Mouse (Mus musculus): ENCODE measurements at regions not wholly inside any gene's neighbourhood (a gene's known extent, or its start where the extent isn't known, plus 50 kb on each side); places are given as distances from the start of the nearest gene placed in this dataset.

DNA sequence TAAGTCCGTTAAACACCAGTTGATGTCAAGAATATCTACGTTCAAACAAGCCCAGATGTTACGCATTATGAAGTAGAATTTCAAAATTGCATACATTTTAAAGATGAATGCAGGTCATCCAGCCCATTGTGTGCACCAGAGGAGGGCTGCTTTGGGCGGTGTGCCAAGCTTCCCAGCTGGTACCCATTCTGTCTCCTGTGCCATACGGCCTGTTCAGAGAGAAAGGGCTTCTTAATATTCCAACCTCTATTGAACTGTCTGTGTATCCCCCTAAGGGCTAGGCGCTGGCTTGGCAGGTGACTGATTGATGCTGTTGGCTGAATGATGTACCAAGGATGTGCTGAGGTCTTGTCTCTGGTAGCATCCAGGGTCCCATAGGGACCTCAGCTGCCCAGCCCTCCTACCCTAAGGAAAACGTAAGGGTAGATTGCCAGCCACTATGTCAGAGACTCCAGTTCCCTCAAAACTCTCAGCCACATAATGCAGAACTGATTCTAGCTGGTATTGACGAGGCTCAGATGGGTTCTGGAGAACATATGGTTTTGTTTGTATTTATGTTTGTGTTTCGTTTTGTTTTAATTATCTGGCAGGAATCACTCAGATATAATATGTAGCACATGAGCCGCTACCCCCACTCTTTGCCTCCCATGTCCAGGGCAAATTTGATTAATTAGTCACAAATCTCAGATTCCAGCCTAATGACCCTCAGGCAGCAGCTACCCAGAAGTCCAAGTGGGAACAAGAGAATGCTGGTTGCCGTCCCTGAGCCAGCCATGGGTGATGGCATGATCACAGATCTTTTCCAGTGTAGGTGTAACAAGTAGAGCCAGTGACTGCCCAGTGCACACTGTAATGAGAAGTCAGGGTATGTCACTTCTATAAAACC lies 212.0 kb upstream of the Usp24 start:
- in situ Hi-C loops (cut with MboI, MseI): no loop called here

DNA sequence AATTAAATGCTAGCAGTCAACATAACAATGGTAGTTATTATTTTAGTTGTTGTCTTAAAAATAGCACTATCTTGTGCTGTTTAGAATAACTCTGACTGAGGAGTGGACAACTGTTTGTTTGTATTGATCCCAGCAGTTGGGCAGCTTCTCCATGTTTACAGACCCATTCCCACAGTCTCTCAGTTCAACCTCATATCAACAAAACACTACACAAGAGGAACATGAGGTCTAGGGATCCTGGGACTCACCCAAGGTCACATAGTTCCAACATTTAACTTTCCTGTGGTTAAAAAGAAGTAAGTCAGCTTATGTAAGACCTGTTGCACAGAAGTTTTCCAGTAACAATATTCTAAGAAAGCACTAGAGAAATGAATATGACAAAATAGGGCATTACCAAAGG lies 203.0 kb upstream of the Usp24 start:
- in situ Hi-C loops (cut with MboI, MseI): no loop called here

DNA sequence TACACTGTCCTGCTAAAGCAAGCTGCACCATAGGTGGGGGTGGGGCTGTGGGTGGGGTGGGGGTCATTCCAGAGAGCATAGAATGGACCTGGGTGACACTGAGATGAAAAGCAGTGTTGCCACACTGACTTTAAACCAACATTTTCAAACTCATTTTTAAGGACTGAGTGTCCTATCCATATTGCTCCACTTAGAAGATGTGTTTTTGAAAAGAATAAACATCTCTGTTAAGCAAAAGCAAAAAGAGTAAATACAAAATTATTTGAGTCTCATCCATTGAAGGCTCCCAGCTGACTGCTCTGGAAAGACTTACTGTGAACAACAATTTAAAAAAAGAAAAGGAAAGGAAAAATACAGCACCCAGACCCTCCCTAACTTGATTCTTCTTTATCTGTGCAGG lies 202.3 kb upstream of the Usp24 start:
- in situ Hi-C loops (cut with MboI, MseI): no loop called here

DNA sequence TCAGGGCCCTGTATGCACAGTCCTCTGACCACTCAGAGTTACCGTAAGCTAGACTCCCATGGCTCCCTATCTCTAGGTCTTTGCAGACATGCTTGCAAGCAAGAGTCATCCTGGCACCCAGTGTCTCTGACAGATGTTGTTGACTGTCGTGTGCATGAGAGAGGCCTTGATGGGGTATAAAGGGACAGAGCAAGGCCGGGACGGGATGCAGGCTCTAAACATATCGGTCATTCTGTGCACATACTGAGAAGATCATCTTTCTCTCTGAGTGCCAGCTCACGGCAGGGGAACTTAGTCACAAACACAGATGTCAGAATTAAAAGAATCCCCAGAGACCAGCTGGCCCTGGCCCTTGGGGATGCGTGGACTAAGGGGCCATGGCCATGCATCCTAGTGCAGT lies 199.4 kb upstream of the Usp24 start:
- in situ Hi-C loops (cut with MboI, MseI): no loop called here

DNA sequence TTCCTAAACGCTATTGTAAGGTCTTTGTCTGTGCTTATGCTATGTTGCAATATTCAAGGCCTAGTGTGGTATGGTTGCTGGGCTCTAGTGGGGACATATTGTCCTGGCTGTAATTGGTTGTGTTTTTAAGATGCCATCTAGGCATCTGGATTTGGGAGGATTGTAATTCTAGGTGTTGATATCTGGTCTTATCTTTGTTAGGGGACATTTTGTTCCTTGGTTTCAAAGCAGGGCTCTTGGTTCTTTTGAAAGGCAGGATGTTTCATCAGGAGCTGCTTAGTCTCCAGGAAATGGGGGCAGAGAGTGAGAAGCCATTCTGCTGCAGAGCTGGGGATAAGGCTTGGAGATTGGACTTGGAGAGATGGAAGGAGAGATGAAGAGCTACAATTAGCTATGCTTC lies 194.7 kb upstream of the Usp24 start:
- in situ Hi-C loops (cut with MboI, MseI): no loop called here

DNA sequence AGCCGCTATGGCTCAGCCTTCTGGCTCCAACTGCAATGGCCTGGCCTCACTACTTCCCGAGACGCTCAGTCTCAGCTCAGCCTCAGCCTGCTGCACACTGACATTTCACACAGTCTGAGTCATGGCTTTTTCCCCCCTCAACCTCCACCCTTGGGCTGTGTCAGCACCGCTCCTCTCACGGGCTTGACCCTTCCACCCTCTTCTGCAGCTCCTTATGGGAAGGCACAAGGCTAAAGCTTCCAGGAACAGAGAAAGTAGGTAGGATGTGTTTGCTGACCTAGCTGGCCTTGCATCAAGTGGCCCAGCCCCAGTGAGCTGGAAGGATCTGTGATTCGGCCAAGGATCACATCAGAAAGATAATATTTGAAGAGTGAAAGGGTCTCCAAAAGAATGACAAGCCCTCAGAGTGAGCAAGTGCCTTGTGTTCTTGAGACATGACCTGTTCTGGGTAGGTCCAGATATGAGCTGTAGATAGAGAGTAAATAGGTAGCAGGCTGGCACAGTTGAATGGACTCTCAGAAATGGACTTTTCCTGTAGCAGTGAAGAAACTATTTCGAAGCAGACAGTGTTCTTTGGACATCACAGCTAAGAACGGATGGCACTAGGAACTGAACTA lies 192.9 kb upstream of the Usp24 start:
- in situ Hi-C loops (cut with MboI, MseI): no loop called here

DNA sequence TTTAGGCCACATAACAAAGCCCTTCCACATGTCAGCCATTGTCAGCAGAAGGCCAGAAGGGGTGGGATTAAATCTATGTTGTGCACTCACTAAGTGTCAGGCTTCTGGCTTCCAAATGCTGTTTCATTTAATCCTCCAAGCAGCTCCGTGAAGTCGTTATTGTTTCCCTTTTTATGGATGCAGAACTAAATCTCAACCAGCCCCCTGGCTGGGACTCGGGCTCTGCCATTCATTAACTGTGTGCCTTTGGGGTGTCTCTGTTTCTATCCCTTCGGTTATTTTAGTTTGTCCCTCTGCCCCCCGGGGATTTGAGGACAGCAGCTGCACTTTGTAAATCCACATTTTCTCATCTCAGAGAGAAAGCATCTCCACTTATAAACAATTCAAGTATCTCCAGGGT lies 188.8 kb upstream of the Usp24 start:
- in situ Hi-C loops (cut with MboI, MseI): no loop called here

DNA sequence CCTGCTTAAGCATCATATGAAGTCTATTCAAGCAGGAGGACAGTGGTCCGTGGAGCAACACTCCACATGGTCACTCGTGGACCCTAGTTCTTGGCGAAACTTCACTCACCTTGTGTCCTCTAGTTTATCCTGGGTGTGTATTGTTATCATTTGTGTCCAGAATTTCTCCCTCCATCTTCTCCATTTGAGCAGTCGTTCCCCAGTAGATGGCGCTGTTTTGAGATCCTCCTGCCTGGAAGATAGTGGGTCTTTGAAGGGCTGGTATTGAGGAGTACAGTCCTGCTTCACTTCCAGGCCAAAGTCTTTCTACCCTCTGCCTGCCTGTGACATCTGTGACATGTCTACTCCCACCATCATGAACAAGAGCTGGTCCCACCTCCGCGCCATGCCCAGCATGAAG lies 188.4 kb upstream of the Usp24 start:
- in situ Hi-C loops (cut with MboI, MseI): no loop called here

DNA sequence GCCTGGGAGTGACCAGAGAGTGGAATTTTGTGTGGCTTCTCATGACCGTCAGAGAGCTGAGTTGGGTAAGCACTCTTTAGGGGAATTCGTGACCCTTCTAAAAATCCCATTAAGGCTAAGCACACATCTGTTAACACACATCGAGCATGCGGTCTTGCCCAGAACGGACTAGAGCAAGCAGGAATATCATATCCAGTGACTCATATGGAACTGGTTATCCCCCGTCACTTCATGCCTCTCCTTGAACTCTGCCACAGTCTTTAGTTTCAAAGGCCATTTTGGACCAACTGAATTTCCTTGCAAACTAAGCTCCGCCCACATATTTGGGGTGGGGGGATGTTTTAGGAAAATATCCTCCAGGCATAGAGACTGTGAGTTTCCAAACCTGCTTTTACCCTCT lies 186.7 kb upstream of the Usp24 start:
- in situ Hi-C loops (cut with MboI, MseI): no loop called here

DNA sequence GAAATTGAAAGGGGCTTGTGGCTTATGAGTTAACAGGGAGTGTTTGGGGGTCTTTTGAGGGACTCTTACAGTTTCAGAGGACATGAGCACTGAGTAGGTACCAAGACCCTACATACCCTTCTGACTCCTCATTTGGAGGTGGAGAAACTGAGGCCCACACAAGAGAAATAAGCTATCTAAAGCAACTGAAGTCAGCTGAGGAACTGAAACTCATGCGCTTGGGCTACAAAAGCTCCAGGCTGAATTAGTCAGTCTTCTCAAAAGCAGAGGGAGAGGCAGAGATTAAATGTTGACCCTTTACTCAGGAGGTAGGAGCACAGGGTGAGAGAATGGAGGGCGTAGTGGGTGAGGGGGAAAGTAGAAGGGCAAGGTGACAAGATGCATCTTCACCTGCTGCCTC lies 186.2 kb upstream of the Usp24 start:
- in situ Hi-C loops (cut with MboI, MseI): no loop called here

DNA sequence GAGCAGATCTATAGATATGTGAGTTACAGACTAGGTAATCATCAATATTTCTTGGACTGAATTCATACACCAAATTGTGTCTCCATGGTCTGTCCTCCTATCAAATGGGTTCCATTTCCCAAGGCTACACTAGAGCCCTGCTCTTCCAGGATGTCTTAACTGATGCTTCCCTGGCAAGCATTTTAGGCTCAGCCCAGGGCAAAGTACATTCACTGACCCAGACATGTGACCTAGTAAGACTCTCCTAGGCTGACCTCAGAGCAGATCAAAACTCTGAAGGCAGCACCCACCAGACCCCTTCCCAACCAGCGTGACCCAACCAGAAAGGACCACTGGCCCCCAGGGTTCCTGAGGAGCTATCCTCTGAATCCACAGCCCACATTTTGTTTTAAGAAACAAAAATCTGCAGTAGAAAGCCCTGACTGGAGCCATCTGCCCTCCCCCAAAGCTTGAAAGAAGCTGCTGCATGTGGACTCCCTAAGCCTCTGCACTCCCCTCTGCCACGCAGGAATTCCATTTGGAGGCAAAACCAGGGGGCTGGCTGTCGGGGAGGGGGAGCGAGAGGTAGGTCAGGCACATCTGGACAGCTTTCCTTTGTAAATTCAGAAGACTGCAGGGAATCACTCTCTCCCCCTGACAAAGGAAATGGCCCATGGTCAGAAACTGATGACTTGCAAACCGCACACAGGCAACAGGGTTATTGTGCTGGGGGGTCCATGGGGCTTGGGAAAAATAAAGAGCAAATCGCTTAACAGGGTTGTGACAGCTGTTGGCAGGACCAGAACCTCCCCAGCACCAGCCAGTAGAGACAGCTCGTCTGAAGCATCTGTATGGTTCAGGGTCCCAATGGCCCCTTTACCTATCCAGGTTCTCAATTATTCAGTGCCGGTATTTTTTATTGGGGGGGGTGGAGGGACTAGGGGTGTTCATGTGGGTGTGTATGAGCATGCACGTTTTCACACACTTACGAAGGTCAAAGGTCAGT lies 182.0 kb upstream of the Usp24 start:
- in situ Hi-C loops (cut with MboI, MseI): no loop called here

DNA sequence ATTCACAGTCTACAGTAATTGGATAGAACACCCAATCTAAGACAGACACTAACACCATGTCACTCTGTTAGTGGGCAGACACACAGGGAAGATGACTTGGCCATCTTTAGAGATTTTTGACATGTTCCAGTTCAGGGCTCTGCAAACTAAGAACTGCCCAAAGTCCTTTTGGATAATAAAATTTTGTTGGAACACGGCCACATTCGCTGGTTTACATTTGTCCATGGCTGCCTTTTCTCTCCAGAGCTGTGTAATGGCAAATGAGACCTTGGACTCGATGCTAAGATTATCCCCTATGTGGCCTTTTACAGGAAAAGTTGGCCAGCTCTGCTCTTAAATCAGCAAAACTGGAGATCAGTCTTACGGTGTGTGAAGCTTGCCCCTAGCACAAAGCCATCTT lies 173.3 kb upstream of the Usp24 start:
- in situ Hi-C loops (cut with MboI, MseI): no loop called here

DNA sequence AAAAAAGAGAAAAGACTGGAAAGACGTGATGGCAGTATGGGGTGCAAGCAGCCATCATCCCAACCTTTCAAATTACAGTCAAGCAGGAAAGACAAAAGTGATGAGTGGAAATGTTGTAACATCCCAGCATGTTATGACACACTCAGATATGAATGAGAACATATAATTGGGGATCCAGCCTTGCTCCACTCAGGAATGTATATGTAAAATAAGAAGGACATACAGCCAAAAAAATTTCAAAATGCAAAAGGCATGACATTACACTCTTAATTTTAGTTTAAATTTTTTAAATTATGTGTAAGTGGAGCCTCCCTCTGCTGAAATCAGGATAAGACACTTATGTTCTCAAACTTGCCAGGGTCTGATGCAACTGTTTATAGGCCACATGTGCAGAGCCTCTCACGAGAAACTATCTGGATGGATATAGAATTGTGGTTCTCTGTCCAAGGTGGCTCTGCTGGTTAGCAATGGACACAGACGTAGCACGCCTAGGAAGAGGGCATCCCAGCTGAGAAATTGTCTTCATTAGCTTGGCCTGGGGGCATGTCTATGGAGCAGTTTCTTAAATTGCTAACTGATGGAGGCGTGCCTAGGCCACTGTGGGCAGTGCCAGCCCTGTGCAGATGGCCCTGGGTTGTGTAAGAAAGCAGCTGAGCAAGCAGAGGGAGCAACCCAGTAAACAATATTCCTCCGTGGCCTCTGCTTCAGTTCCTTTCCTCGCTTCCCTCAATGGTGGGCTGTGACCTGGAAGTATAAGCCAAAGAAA lies 171.5 kb upstream of the Usp24 start:
- in situ Hi-C loops (cut with MboI, MseI): no loop called here

DNA sequence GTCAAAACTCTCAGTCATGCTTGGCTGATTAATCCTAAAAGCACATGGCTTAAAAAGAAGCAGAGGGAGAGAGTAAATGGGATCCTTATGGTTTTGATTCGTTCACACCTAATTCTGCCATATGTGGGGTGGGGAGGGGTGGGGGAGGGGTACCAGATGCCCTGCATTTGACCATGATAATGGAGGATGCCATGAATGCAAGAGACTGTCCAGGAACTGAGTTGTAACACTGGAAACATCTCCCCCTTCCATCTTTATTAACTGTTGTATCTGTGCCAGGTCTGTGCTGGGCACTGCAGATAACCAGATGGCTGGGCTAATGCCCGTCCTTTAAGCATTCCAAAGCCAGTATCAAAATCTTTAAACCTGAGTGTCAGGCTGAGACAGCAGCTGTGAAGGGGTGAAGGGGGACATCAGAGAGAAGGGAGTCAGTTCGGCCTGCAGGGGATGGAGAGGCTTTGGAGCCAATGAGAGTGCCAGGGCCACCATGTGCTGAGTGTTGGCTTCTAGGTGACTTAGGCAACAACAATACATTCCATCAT lies 169.0 kb upstream of the Usp24 start:
- in situ Hi-C loops (cut with MboI, MseI): no loop called here

DNA sequence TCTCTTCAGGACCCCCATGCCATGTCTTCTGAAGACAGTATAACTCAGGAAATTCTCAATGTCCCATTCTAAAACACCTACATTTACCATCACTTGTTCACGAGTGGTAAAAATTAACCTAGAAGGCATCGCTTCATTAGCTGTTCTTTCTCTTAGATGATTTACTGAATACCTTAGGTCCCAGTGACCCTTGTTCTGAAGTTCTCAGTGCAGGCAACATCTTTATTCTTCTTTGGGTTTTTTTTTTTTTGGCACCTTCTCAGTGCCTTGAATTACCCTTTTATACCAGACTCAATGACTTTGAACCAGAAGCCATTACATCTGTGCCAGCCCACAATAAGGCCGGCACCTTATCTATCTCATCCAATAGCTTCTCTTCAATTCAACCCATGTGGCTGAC lies 167.1 kb upstream of the Usp24 start:
- in situ Hi-C loops (cut with MboI, MseI): no loop called here

DNA sequence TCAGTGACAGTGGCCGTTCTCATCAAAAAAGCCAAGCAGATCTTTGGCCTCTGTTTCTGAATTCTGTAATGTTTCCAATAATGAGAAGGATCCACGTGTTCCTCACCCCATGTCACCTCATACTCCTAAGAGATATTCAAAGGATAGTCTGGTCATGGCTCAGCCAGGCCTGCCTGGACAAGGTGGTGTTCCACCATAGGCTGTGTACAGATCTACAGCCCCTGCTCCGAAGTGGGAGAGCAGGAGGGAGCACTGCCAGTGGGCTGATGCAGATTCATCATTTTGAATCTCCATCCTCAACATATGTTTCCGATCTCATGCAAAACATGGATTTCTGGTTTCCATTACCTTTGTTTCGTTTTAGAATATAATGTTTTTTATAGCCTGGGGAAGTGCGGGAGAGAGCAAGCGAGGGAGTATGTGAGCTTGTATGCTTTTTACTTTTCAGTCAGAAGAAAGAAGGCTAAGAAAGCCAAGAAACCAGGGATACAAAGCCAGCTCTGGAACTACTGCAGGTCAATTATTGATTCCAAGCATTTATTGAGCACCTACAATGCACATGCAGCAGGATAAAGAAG lies 166.5 kb upstream of the Usp24 start:
- in situ Hi-C loops (cut with MboI, MseI): loop anchor here in 1 of 2 experiments (25.0 kb wide), 1 partner anchor 787 kb away; no protein-coding TSS in a partner anchor

DNA sequence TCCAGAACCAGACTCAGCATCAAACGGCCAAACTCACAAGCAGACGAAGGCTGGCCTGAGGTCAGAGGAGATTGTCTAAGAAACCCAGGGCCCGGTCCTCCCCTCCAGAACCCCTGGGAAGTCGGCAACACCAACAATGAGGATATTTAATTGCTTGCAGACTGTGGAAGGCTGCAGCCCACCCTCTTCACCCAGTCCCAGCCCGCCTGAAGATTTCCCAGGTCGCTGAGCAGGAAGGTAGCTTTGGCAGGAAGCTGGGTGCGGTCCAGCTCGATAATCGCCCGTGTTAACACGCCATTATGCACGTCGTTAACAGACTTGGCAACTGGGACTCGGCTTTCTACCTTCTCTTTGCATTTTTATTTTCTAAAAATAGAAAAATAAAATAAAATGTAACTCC lies 165.2 kb upstream of the Usp24 start:
- in situ Hi-C loops (cut with MboI, MseI): loop anchor here in 1 of 2 experiments (25.0 kb wide), 1 partner anchor 788 kb away; no protein-coding TSS in a partner anchor

DNA sequence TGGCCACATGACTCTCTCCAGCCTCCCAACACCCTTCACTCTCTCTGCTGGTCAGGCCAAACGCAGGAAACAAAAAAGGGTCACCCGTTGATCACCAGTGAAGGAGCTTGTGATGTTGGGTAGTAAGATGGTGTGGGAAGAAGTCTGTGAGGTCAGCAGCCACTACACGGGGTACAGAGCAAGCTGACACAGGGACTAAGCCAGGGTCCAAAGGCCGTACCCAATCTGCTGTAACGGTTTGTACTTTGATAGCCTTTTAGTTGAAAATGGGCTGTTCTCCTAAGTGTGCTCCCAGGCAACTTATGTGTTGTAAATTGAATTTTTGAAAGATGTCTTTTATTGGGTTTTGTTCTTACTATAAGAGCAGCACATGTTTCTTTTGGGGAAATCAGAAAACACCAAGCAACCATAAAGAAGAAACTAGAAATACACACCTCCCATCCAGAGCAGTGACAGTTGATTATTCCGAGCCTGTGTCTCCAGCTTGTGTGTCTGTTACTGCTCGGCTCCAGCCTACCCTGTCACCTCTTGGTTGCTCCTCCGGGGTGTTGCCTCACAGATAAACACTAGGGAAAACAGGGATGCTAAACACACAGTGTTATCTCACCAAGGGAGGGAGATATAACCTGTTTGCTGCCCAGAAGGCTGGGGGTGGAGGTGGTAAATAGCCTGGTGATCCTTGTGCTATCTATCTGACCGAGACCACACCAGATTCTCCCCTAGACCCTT lies 158.4 kb upstream of the Usp24 start:
- in situ Hi-C loops (cut with MboI, MseI): loop anchor here in 1 of 2 experiments (25.0 kb wide), 1 partner anchor 795 kb away; no protein-coding TSS in a partner anchor

DNA sequence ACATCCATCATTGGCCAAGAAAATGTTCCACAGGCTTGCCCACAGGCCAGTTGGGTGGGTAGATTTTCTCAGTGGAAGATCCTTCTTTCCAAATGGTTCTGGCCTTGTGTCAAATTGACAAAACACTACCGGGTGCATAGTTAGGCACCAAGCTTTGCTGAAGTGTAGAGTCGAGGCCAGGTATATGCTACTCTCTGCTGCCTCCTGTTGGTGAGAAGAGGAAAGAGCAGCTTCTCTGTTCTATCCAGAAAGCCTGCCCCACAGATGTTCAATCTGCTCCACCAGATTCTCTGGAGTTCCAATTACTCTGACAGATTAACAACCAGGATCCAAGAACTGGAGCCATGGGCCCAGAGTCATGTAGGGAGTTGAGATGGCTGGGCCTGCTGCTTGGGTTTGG lies 154.4 kb upstream of the Usp24 start:
- in situ Hi-C loops (cut with MboI, MseI): loop anchor here in 1 of 2 experiments (25.0 kb wide), 1 partner anchor 799 kb away; no protein-coding TSS in a partner anchor

DNA sequence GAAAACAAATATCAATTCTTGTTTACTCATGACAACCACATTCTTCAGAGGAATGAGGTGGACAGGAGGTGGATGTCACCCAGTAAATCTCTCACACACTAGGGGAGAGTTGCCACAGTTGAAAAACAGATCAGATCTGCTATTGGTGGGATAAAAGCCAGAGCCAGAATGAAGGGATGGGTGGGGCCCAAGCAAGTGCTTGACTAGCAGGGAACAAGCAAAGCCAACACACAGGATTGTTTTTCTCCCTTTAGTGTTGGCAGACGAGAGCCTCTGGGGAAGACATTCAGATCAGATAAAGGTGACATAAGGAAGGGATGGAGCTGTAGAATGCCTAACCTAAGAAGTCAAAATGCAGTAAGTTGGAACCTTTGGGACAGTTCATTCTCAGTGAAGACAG lies 153.5 kb upstream of the Usp24 start:
- in situ Hi-C loops (cut with MboI, MseI): loop anchor here in 1 of 2 experiments (25.0 kb wide), 1 partner anchor 800 kb away; no protein-coding TSS in a partner anchor
